Mouse (Mus musculus) forebrain, embryonic 15.5 days (tissue): ENCODE measurements around the gene Tdrd12. TPM values are rescaled to one million over a fixed set of nuclear protein-coding genes. Genes with fewer than 3 reads are reported as not detected.
A peak's percentile ranks its signal among the peaks of the same experiment; 100 is the strongest.
"Not testable (repeated sequence)": the region's sequence is repeated elsewhere in the genome, so short reads cannot be mapped to it uniquely, and the experiment has no call there.

Experiments
- ATAC-seq: fragments of 200-750 bp; cut with Nextera tagmentation; replicated peaks from 2 replicates; pipeline ENCODE4 v1.8.0; 2017; ENCODE audit warnings: mild to moderate bottlenecking, moderate TSS enrichment, moderate library complexity
- H3K27ac ChIP-seq: fragments of 300-500 bp; sonication (generic); replicated peaks from 2 replicates; pipeline ENCODE4 v1.5.1; 2015; ENCODE audit warnings: mild to moderate bottlenecking, inconsistent platforms
- H3K27me3 ChIP-seq: fragments of 300-500 bp; sonication (generic); 2 replicates; pipeline ENCODE4 v1.6.1; 2015; ENCODE audit warnings: inconsistent platforms
- H3K36me3 ChIP-seq: fragments of 300-500 bp; sonication (generic); 2 replicates; pipeline ENCODE4 v1.6.1; 2015; ENCODE audit warnings: mild to moderate bottlenecking, inconsistent platforms
- H3K4me1 ChIP-seq: fragments of 300-500 bp; sonication (generic); 2 replicates; pipeline ENCODE4 v1.6.1; 2015; ENCODE audit warnings: inconsistent platforms
- H3K4me2 ChIP-seq: fragments of 300-500 bp; sonication (generic); replicated peaks from 2 replicates; pipeline ENCODE4 v1.6.1; 2015; ENCODE audit warnings: mild to moderate bottlenecking, inconsistent platforms
- H3K4me3 ChIP-seq: fragments of 300-500 bp; sonication (generic); 2 replicates; pipeline ENCODE4 v1.5.1; 2015; ENCODE audit warnings: mild to moderate bottlenecking, inconsistent platforms
- H3K9ac ChIP-seq: fragments of 300-500 bp; sonication (generic); replicated peaks from 2 replicates; pipeline ENCODE4 v1.6.1; 2015; ENCODE audit warnings: mild to moderate bottlenecking, inconsistent platforms
- H3K9me3 ChIP-seq: fragments of 300-500 bp; sonication (generic); 2 replicates; pipeline ENCODE4 v1.6.1; 2016; ENCODE audit warnings: inconsistent platforms
- WGBS: fragments of 180-500 bp; shearing (Covaris S2); methylation state at CpG from one replicate; pipeline ENCODE4 v1.1.7; 2015; ENCODE audit warnings: mixed read lengths; 5-methylcytosine and 5-hydroxymethylcytosine counted together
- polyA plus RNA-seq: library from polyadenylated mRNA; unstranded; fragments of >200 nt; fragmentation: Nextera tagmentation; extraction: Ambion mirVana; gene quantifications from 2 replicates; pipeline ENCODE4 v1.2.1, GENCODE M21; 2015

Tdrd12 gene
- polyA plus RNA-seq, 1 experiment from 2014 or later = 0.51 TPM

DNA sequence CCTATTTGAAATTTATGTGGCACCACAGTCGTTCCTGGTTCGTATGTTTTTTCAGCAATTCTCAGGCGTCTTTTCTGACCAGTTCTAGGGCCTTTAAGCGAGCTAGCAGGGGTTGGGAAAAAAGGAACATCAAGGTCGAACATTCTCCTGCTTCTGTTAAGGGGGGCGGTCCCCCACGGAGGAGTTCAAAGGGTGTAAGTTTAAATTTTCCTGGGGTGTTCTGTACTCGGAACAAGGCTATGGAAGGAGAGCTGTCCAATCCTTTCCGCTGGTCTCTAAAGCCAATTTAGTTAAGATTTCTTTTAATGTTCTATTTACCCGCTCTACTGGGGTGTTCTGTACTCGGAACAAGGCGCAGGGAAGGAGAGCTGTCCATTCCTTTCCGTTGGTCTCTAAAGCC lies 28.4 kb upstream of the Tdrd12 start:
- 75% methylated on average over 13 of the region's 13 CpGs for WGBS
- H3K27me3 ChIP-seq, ATAC-seq, H3K4me1 ChIP-seq, H3K4me3 ChIP-seq, H3K36me3 ChIP-seq, H3K9me3 ChIP-seq, H3K9ac ChIP-seq, H3K4me2 ChIP-seq, H3K27ac ChIP-seq: not testable (repeated sequence)

DNA sequence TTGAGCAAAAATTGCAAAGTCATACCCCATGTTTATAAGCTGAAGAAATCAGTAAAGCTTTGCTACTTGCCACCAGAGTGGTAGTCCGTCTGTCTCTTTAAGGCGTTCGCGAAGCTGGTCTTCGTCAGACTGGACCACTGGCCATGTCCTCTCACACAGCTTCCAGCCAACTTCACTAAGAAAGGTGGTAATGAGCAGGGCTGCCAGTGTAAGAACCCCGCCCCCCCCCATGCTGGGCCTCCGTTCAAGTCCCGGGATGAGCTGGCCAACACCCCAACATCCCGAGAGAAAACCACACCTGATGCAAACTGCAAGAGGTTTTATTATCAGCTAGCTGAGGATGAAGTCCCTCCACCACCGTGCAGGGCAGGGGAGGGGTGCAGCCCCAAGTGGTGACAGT lies 27.3 kb upstream of the Tdrd12 start:
- 85% methylated on average over 10 of the region's 10 CpGs for WGBS
- not testable (repeated sequence) for H3K36me3 ChIP-seq, H3K4me3 ChIP-seq, H3K9ac ChIP-seq, H3K27me3 ChIP-seq, H3K4me2 ChIP-seq, H3K4me1 ChIP-seq, H3K27ac ChIP-seq, ATAC-seq, H3K9me3 ChIP-seq

DNA sequence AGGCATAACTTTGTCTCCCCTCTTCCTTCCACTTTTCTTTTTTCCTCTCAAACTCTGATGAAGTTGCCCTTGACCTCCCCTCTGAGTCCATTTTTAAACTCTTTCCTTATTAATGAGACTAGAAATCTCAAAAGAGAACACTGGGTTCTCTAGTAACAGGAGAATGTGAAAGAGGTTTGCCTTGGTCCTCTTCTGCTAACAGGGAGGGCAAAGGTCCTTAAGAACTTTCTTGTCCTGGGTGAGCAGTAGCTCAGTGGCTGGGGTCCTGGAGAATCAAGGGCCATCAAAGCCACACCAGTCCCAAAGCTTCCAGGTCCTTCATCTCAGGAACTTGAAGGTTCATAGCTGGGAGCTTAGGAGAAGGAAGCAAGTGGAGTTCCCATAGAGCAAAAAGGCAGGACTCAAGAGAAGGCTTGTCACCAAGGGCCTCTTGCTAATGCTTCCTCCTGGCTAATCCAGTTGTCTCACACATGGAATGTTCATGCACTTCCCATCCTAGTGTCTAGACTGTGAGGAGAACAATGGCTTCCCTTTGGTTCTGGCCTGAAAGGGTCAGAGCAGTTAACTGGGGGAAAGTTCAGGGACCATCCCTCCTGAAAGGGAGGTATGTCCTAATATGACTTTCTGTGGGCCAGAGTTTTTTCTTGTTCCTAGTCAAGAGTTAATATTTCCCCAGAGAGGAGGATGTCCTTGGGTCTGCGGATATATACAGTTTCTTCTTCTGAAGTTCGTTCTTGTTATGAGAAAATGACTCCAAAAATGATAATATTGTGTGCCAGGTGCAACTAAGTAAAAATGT lies 26.7 kb upstream of the Tdrd12 start:
- Histone ChIP-seq H3K9ac (no peak overlapping the region), H3K36me3 (no peaks in the 10 kb centered on the region), H3K27me3 (no peaks in the 10 kb centered on the region), H3K4me2 (no peak overlapping the region), H3K4me3 (no peak overlapping the region), H3K4me1 (no peaks in the 10 kb centered on the region), H3K27ac (no peak overlapping the region), H3K9me3 (no peaks in the 10 kb centered on the region)
- 92% methylated on average over 2 of the region's 2 CpGs for WGBS
- ATAC-seq = no peak

DNA sequence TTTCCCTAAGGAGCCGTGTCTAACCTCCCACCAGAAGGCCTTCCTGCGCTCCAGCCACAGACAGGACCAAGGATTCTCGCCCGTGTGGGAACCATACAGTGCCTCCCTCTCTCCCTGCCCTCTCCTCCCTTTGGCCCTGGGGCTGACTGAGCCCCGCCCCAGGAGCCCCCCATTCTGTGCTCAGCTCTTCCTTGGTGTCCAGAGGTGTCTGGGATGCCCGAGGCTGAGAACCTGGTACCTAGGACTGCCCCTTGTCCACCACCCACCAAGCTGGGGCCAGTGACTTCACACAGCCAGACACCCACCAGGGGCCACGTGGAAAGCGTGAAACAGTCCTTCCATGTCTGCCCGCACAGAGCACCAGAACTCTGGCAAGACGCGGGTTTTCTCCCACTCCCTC lies 25.5 kb upstream of the Tdrd12 start:
- H3K27me3 ChIP-seq = no peaks in the 10 kb centered on the region
- ATAC-seq = no peak
- no peak overlapping the region for H3K9ac ChIP-seq
- no peak overlapping the region for H3K27ac ChIP-seq
- no peak overlapping the region for H3K4me2 ChIP-seq
- WGBS = 79% methylated on average over 11 of the region's 11 CpGs
- H3K36me3 ChIP-seq = no peaks in the 10 kb centered on the region
- H3K4me3 ChIP-seq = no peak overlapping the region
- H3K9me3 ChIP-seq = no peaks in the 10 kb centered on the region
- H3K4me1 ChIP-seq = no peaks in the 10 kb centered on the region

DNA sequence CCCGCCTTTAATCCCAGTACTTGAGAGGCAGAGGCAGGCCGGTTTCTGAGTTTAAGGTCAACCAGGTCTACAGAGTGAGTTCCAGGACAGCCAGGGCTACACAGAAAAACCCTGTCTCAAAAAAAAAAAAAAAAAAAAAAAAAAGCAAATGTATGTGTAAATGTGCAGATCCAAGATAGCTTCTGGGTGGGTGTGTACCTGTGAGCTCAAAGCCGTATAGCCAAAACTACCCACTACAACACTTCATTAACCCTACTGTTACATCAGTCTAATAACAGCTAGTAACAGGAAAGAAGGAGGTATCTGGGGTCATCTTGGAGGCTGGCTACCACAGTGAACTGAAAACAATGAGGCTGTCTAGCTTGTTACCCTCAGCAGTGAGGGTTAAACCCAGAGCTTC lies 22.3 kb upstream of the Tdrd12 start:
- WGBS = 96% methylated on average over 3 of the region's 3 CpGs
- no peak overlapping the region for H3K27ac ChIP-seq

DNA sequence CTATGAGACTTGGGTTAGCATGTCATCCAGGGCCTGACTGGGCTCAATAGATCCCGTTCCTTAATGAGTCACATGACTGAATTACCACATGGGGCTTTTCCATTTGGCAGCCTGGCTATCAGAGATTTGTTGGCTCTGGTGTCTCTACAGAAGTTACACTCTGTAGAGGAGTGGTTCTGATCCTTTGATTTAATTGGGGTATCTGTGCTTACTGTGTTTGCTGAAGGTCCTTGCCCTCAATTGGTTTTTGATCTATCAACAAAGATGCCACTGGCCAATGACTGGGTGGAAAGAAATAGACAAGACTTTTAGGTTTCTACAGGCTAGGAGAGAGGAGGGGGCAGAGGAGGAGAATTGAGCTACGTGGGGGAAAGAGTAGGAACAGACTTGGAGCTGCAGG lies 21.1 kb upstream of the Tdrd12 start:
- H3K4me1 ChIP-seq = peaks cover 17% of the 10 kb centered on the region
- no peak overlapping the region for H3K9ac ChIP-seq
- H3K9me3 ChIP-seq = no peaks in the 10 kb centered on the region
- H3K27me3 ChIP-seq = no peaks in the 10 kb centered on the region
- ATAC-seq = no peak
- no peak overlapping the region for H3K4me2 ChIP-seq
- 35% methylated on average over 2 of the region's 2 CpGs for WGBS
- H3K4me3 ChIP-seq = no peak overlapping the region
- H3K27ac ChIP-seq = no peak overlapping the region
- H3K36me3 ChIP-seq = no peaks in the 10 kb centered on the region

More for the DNA sequence above, 22.3 kb upstream of the Tdrd12 start:
- no peak for ATAC-seq
- peaks cover 8% of the 10 kb centered on the region for H3K4me1 ChIP-seq
- H3K27me3 ChIP-seq = no peaks in the 10 kb centered on the region
- no peaks in the 10 kb centered on the region for H3K9me3 ChIP-seq
- H3K9ac ChIP-seq = no peak overlapping the region
- H3K36me3 ChIP-seq = no peaks in the 10 kb centered on the region
- H3K4me2 ChIP-seq = no peak overlapping the region
- no peak overlapping the region for H3K4me3 ChIP-seq

DNA sequence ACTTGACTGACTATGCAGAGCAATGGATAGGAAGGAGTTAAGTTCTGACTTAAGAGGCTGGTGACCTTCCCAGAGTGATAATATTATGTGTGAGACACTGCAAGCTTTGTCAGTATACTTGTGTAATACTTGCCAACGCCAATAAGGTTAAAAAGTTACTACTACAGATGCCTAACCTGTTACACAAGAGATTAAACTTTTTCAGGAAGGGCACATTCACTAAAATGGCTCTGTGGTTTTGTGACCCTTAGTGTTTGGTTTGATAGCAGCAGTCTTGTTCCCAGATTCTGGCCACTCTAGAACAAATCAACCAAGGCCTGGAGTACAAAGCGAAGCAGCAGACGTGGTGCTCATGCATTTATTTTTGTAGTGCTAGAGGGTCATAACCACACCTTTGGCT lies 20.0 kb upstream of the Tdrd12 start:
- Histone ChIP-seq H3K27ac (no peak overlapping the region), H3K4me1 (peaks cover 23% of the 10 kb centered on the region), H3K9me3 (no peaks in the 10 kb centered on the region), H3K27me3 (no peaks in the 10 kb centered on the region), H3K4me2 (no peak overlapping the region), H3K4me3 (no peak overlapping the region), H3K9ac (no peak overlapping the region), H3K36me3 (no peaks in the 10 kb centered on the region)
- WGBS = 81% methylated on average over 3 of the region's 3 CpGs
- no peak for ATAC-seq

DNA sequence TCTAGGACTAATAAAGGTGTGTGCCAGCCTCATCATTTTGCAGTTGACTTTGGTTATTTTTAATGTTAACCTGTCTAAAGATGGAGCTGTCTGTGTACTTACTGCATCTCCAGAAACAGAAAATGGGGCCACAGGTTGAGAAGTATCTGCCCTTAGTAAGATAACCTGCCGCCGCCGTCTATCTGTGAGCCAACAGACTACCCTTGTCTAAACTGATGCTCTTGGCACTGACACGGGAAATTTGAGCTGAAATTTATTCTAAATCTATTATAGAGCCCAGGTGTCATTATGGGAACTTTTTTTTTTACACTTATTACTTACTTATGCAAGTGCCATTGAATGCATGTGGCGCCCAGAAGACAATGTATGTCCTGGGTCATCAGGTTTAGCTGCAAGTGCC lies 19.4 kb upstream of the Tdrd12 start:
- H3K27ac ChIP-seq = no peak overlapping the region
- H3K4me1 ChIP-seq = peaks cover 23% of the 10 kb centered on the region
- H3K9me3 ChIP-seq = no peaks in the 10 kb centered on the region
- H3K36me3 ChIP-seq = no peaks in the 10 kb centered on the region
- no peak for ATAC-seq
- H3K9ac ChIP-seq = no peak overlapping the region
- H3K4me3 ChIP-seq = no peak overlapping the region
- 91% methylated on average over 5 of the region's 5 CpGs for WGBS
- H3K4me2 ChIP-seq = no peak overlapping the region
- H3K27me3 ChIP-seq = no peaks in the 10 kb centered on the region

DNA sequence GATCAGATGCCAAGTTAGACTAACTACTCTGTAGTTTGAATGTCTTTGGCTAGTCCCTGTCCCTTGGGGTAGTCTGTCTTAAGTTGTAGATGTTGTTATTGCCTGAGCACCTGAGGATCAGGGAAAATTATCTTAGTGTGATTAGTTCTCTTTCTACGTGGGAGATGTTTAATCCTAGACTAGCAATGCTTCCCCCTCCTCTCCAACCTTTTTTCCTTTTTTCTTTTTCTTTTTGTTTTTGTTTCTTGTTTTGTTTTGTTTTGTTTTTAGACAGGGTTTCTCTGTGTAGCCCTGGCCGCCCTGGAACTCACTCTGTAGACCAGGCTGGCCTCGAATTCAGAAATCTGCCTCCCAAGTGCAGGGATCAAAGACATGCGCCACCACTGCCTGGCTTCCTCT lies 18.7 kb upstream of the Tdrd12 start, which contains the start of gene Nudt19:
Gene Nudt19 (minus strand): TSS at position 100 of the 399 bp plus-strand sequence.
- H3K4me1 ChIP-seq = peaks cover 23% of the 10 kb centered on the region
- H3K4me2 ChIP-seq = peak within 1 kb of the TSS; percentile 91
- peak within 1 kb of the TSS; percentile 71 for H3K4me3 ChIP-seq
- 73% methylated on average over 4 of the region's 4 CpGs for WGBS
- peak within 1 kb of the TSS; percentile 97 for H3K9ac ChIP-seq
- no peak for ATAC-seq
- H3K27ac ChIP-seq = peak within 1 kb of the TSS; percentile 93
- H3K27me3 ChIP-seq = no peaks in the 10 kb centered on the region
- H3K36me3 ChIP-seq = 0 out of 2 replicates have a peak, but pooled peaks cover under 1% of the 10 kb centered on the region
- H3K9me3 ChIP-seq = no peaks in the 10 kb centered on the region

DNA sequence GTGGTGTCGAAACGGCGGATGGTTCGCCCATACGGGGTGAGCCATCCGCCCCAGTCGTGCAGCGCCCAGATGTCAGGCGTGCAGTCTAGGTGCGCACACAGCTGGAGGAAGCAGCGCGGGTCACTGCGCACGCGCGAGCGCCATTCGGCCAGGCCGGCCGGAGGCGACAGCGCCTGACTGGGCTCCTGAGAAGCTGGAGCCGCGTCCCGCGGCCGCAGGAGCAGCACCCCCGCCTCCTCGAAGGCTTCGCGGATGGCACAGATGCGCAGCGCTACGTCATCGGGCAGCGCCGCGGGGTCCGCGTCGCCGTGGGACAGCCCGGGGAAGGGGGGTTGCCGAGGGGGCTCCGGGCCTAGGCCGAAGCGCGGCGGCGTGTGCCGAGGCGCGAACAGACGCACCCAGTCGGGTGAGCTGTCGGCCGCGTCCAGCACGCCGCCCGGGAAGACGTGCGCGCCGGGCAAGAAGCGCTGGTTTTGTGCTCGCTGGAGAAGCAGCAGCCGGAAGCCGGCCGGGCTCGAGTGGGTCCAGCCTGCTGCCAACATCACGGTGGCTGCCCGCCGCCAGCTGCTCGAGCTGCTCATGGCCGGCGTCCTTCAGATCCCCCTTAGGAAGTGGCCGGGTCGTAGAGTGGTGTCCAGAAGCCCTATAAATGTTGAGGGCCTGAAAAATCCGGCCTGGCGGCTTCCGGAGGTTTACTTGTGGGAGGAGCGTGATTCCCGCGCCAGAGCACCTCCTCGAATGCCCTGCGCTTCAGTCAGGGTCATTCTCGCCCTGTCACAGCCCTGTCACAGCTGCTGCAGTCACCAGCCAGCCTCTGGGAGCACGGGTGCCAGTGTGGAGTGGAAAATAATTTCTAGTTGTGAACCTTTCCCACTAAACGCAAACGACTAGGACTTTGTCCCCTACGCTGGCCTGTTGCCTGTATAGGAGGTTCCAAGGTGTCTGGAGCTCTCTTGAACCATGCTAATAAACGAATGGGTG lies 18.0 kb upstream of the Tdrd12 start:
- H3K9me3 ChIP-seq = no peaks in the 10 kb centered on the region
- H3K4me2 ChIP-seq = peak overlapping the region; percentile 91
- H3K4me3 ChIP-seq = peak overlapping the region; percentile 71
- peaks cover 23% of the 10 kb centered on the region for H3K4me1 ChIP-seq
- no peaks in the 10 kb centered on the region for H3K27me3 ChIP-seq
- peak overlapping the region; percentile 93 for H3K27ac ChIP-seq
- H3K9ac ChIP-seq = peak overlapping the region; percentile 97
- WGBS = under 1% methylated on average over 70 of the region's 93 CpGs
- peaks cover 7% of the 10 kb centered on the region for H3K36me3 ChIP-seq
- peak; percentile 94 for ATAC-seq

DNA sequence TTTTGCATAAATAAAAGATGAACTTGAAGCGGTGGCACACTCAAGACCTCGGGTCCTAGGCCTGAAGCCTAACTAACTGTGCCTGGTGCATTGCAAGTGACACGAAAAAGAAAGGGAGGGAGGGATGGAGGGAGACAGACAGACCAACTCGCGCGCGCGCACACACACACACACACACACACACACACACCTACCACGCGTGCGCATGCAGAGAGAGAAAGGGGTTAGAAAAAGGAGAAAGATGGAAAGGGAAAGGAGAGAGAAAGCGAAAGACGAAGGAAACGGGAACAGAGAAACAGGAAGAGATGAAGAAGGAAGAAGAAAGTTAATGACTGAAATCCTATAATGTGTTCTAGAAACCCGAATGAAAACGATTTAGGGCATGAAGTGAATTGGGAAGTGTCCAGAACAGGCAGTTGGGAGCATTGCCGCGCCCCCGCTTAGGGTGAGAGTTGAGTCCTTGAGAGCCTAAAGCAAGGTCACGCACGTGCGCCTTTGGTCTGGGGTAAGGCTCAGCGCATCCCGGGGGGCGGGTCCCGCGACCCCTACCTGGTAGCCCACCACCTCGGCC lies 17.1 kb upstream of the Tdrd12 start:
- peak overlapping the region; percentile 71 for H3K4me3 ChIP-seq
- H3K27me3 ChIP-seq = no peaks in the 10 kb centered on the region
- WGBS = 5% methylated on average over 28 of the region's 28 CpGs
- H3K4me1 ChIP-seq = peaks cover 23% of the 10 kb centered on the region
- no peaks in the 10 kb centered on the region for H3K9me3 ChIP-seq
- H3K9ac ChIP-seq = peak overlapping the region; percentile 97
- peak overlapping the region; percentile 91 for H3K4me2 ChIP-seq
- H3K27ac ChIP-seq = peak overlapping the region; percentile 93
- peaks cover 15% of the 10 kb centered on the region for H3K36me3 ChIP-seq
- 0 out of 2 replicates have a peak, but pooled peaks have one; percentile 29 for ATAC-seq
